Mouse (Mus musculus): ENCODE results near the gene Cd6. TPM values are rescaled to one million over a fixed set of nuclear protein-coding genes. Genes with fewer than 3 reads are reported as not detected.

Gene Cd6
- polyA plus RNA-seq, 1 experiment from 2014 or later = 0.06 TPM

DNA sequence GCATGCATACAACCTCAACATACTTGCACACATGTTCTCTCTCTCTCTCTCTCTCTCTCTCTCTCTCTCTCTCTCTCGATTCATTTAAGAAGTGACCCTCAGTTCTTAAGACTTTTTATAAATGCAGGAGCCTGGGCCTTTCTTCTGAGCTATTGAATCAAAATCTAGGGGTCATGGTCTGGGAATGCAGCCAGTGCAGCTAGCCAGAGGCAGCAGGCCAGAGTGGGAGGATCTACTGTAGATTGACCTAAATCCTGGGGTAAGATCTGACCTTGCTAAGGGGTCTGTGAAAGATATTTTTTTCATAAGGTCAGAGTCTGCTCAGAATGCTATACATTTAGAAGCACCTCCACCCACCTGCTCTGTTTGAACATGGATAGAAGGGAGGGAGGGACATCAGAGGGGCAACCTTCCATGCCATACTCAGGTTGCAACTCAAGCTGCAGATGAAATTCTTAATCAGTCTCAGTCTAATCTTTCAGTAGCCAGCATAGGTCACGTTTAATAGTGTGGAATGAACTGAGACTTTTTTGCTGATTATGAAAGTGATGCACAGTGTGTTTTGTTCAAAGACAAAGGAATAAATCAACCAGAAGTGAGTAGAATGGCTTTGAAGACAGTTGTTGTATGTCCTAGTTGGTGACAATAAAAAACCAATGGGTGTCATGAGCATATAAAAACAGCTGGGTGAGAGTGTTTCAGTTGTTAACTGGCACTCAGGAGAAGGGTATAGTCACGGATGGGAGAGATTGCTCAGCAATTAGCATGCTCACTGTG lies 17.6 kb upstream of the Cd6 start:
- H3K79me2 ChIP-seq (ENCODE audit: inconsistent target) = peaks cover 98% of the 10 kb centered on the region
- H3K27ac ChIP-seq = no peak overlapping the region
- WGBS (ENCODE audit: missing documents) = 96% methylated on average over 2 of the region's 3 CpGs
- H3K4me3 ChIP-seq (ENCODE audit: inconsistent target) = no peak overlapping the region
- peaks cover 64% of the 10 kb centered on the region for H3K36me3 ChIP-seq (ENCODE audit: inconsistent target)

DNA sequence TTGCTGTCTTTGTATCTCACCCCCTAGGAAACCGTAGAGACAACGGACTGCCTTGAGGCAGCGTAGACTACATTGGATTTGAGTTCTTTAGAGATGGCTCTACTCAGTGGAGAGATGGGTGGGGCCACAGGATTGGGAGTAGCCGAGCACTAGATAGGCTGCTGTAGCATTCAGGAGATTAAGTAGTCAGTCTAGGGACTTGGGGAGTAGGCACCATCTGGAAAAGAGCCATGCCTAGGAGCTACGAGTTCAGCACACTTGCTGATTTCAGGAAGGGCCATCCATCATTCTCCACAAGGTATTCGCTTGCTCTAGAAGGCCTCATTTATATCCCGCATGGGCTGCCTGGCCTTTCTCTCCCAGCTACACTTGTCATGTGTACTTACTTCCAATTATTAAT lies 16.3 kb upstream of the Cd6 start:
- Histone ChIP-seq H3K36me3 (ENCODE audit: inconsistent target) (peaks cover 51% of the 10 kb centered on the region), H3K79me2 (ENCODE audit: inconsistent target) (peaks cover 88% of the 10 kb centered on the region), H3K27ac (no peak overlapping the region), H3K4me3 (ENCODE audit: inconsistent target) (peak overlapping the region; percentile 61; the same call in 1 of the 2 replicates)
- WGBS (ENCODE audit: missing documents) = 94% methylated on average over 6 of the region's 7 CpGs

DNA sequence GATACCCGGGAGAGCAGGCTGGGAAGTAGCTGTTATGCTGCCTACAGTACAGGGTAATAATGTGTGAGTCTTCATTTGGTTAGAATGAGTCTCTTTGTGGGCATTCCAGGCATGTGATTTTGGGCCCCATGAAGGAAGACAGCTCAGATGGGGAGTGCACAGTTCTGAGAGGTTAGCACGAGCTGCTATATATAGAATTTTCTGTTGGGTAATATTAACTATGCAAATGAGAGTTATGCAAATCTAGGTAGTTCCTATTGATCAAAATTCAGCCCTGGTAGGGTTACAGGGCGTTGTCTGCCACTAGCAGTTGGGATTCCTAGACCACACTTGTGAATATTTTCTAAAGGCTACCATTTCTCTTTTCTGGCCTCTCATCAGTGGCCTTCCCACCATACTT lies 15.6 kb upstream of the Cd6 start:
- Histone ChIP-seq H3K36me3 (ENCODE audit: inconsistent target) (peaks cover 44% of the 10 kb centered on the region), H3K4me3 (ENCODE audit: inconsistent target) (peak overlapping the region; percentile 61), H3K79me2 (ENCODE audit: inconsistent target) (peaks cover 81% of the 10 kb centered on the region), H3K27ac (no peak overlapping the region)
- 49% methylated on average over 3 of the region's 3 CpGs for WGBS (ENCODE audit: missing documents)

DNA sequence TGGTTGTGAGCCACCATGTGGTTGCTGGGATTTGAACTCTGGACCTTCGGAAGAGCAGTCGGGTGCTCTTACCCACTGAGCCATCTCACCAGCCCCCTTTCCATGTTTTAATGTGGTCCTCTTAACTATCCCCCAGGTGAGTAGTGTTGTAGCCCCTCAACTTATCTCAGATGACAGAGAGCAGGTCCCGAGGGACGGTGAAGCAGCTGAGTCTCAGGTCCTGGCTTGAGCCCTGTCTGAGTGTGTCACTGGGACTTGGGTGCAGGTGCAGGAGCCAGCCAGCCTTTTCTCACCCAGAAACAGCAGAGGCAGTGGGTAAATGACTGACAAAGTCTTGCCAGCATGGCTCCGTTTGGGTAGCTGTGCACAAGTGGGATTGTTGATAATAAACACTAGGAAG lies 14.3 kb upstream of the Cd6 start:
- H3K27ac ChIP-seq = peak overlapping the region; percentile 100
- H3K4me3 ChIP-seq (ENCODE audit: inconsistent target) = peak overlapping the region; percentile 61
- peaks cover 37% of the 10 kb centered on the region for H3K36me3 ChIP-seq (ENCODE audit: inconsistent target)
- peaks cover 69% of the 10 kb centered on the region for H3K79me2 ChIP-seq (ENCODE audit: inconsistent target)
- 83% methylated on average over 2 of the region's 5 CpGs for WGBS (ENCODE audit: missing documents)

DNA sequence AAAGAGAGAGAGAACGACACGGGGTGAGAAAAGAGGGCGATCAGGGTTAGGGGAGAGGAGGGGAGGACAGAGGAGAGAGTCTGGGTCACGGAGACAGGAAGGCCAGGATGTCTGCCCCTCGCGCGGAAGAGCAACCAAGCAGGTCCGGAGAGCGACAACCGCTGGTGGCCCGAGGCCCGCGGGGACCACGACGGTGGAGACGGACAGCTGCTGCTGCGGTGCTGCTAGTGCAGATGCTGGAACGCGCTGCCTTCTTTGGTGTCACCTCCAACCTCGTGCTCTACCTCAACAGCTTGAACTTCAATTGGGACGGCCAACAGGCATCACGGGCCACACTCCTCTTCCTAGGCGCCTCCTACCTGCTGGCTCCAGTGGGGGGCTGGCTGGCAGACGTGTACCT lies 13.1 kb upstream of the Cd6 start:
- peak overlapping the region; percentile 100 for H3K27ac ChIP-seq
- H3K79me2 ChIP-seq (ENCODE audit: inconsistent target) = peaks cover 56% of the 10 kb centered on the region
- H3K36me3 ChIP-seq (ENCODE audit: inconsistent target) = peaks cover 26% of the 10 kb centered on the region
- peak overlapping the region; percentile 61 for H3K4me3 ChIP-seq (ENCODE audit: inconsistent target)
- 41% methylated on average over 24 of the region's 24 CpGs for WGBS (ENCODE audit: missing documents)

DNA sequence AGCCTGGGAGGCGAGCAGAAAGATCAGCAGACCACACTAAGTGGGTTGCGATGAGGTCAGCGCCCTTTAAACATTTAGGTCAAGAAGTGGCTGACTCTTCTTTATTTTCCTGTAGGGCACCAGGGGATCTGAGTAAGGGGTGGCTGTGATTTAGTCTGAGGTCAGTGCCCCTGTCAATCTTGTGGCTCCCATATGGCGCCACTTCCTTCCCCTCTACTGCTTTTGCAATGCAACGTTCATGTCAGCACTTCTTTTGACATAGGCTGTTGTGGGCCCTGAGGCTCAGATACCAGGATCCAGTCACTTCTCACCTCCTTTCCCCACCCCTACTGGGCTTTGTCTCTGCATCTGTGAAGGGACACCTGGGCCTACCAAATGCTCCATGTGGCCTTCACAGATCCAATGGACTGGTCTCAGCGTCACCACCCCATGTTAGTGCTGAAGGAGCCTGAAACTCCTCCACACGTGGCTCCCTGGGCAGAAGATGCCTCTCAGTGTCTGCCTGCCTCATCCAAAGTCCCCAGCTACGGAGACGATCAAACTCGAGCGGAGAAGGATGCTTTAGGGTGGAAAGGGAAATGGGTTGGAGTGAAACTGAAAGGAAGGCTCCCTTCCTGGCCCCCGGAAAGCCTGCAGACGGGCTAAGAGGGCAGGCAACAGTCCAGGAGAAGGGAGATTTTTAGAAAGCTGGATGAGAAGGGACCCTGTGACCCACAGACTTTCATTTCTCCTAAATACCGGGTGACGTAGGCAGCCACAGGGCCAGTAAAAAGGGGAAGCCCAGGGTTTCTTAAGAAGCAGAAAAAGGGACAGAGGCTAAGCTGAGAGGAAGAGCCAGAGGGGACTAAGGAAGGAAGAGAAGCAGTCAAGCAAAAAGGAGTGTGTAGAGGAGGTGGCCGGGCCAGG lies 12.1 kb upstream of the Cd6 start:
- Histone ChIP-seq H3K36me3 (ENCODE audit: inconsistent target) (peaks cover 16% of the 10 kb centered on the region), H3K4me3 (ENCODE audit: inconsistent target) (peak overlapping the region; percentile 61), H3K27ac (peak overlapping the region; percentile 100), H3K79me2 (ENCODE audit: inconsistent target) (peaks cover 46% of the 10 kb centered on the region)
- 1% methylated on average over 16 of the region's 16 CpGs for WGBS (ENCODE audit: missing documents)

DNA sequence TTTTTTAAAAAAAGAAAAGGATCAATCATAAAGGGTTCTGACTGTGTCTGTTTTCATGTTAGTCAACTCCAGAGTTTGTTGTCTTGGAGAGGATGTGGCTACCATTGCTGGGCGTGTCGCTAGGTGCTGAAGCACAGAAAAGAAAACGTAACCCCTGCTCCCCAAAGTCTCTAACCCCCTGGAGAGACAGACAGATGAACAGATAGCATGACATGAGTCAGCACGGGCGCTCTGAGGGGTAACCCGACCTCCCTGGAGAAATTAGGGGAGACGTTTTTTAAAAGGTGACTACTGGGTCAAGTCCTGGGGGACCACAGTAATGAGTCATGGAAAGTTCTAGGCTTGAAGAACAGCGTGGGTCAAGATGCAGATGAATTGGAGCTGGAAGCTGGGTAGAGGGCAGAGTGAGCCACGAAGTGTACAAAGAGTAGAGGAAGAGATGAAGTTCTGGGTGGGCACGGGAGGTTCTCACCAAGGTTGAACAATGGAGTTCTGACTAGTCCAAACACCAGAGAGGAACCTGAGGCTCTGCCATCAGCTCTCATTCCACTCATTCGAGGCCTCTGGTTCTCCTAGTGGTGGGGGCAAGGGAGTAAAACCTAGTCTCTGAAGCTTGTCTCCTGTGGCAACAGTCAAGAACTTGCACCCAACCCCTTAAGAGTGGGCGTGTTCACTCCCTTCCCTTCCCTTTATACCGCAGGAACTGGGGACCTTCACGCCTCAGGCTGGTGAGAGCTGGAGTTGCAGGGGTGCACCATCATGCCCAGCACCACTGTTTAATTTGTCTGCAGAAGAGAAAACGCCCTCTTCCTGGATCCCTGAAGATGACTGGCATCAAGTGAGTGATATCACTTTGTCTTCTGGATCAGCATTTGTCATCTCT lies 9.4 kb upstream of the Cd6 start, which contains the start of gene Slc15a3:
TSS of gene Slc15a3 (plus strand) at position 718 of the 883 bp plus-strand sequence.
- WGBS (ENCODE audit: missing documents) = 88% methylated on average over 15 of the region's 15 CpGs
- no peak within 1 kb of the TSS for H3K4me3 ChIP-seq (ENCODE audit: inconsistent target)
- H3K79me2 ChIP-seq (ENCODE audit: inconsistent target) = peaks cover 19% of the 10 kb centered on the region
- no peaks in the 10 kb centered on the region for H3K36me3 ChIP-seq (ENCODE audit: inconsistent target)
- H3K27ac ChIP-seq = no peak within 1 kb of the TSS

DNA sequence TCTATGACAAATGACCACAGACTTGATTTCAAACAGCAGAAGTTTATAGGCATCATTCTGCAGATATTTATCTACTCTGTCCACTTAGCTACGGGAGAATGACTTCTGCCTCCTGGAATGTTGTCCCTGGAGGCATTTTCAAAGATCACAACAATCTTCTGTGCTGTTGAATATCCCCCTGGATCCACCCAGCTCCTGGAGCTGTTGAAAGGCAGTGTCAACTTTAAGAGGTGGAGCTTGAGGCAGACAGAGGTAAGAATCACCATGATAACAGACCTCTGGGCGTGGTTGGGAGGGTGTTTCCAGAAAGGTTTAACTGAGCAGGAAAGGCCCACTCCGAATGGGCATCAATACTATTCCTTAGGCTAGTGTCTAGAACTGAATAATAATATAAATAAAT lies 5.8 kb upstream of the Cd6 start:
- WGBS (ENCODE audit: missing documents) = 100% methylated on average over 3 of the region's 3 CpGs
- no peak overlapping the region for H3K4me3 ChIP-seq (ENCODE audit: inconsistent target)
- H3K36me3 ChIP-seq (ENCODE audit: inconsistent target) = no peaks in the 10 kb centered on the region
- H3K79me2 ChIP-seq (ENCODE audit: inconsistent target) = no peaks in the 10 kb centered on the region
- no peak overlapping the region for H3K27ac ChIP-seq

DNA sequence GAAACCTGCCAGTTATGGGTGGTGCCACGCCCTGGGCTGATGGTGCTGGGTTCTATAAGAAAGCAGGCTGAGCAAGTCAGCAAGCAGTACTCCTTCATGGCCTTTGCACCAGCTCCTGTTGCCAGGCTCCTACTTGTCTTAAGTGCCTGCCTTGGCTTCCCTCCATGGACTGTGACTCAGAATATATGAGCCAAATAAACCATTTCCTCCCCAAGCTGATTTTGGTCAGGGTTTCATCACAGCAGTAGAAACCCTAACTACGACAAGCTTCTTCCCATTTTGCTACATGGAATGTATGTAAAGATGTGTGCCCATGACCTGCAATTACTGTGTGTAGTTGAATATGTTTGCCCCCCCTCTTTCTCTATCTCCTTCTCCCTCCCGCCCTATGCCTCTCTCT lies 3.8 kb upstream of the Cd6 start:
- Histone ChIP-seq H3K27ac (peak overlapping the region; percentile 29), H3K79me2 (ENCODE audit: inconsistent target) (no peaks in the 10 kb centered on the region), H3K36me3 (ENCODE audit: inconsistent target) (no peaks in the 10 kb centered on the region), H3K4me3 (ENCODE audit: inconsistent target) (no peak overlapping the region)
- 74% methylated on average over 2 of the region's 3 CpGs for WGBS (ENCODE audit: missing documents)

DNA sequence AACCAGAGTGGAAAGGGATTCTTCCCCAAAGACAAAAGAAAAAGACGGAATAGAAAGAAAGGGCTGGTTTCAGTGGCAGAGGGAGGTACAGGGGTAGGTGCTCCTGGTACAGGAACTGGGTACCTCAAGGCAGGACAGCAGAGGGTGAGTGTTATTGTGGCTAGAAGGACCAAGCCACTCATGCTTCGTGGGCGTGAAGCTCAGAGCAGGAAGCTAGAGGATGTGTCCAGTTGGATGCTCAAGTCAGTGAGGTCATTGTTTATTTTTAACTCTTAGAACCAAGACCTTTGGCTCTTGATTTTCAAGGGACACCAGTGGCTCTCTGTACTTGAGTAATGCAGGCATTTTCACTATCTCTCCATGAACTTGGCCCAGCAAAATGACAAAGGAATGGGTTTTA lies 2.2 kb upstream of the Cd6 start:
- H3K27ac ChIP-seq = peak overlapping the region; percentile 25
- H3K36me3 ChIP-seq (ENCODE audit: inconsistent target) = no peaks in the 10 kb centered on the region
- H3K4me3 ChIP-seq (ENCODE audit: inconsistent target) = no peak overlapping the region
- 69% methylated on average over 3 of the region's 3 CpGs for WGBS (ENCODE audit: missing documents)
- H3K79me2 ChIP-seq (ENCODE audit: inconsistent target) = no peaks in the 10 kb centered on the region

DNA sequence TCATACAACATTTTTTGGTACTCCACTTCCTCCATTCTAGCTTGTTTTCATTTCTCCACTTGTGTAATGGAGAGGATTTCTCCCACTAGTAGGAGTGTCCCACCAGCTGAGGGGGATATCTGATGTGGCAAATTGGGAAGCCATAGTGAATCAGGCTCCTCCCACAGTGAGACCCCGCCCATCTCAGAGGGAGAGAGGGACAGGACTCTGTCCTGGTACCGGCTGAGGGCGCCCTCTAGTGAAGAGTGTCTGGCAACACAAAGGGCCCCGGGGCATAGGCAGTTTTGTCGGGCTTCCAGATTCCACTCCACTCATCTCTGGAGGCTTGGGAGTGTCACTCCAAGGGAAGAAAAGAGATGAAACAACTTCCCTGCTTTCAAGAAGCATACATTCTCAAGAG lies 1.6 kb upstream of the Cd6 start:
- no peaks in the 10 kb centered on the region for H3K79me2 ChIP-seq (ENCODE audit: inconsistent target)
- H3K4me3 ChIP-seq (ENCODE audit: inconsistent target) = no peak overlapping the region
- no peaks in the 10 kb centered on the region for H3K36me3 ChIP-seq (ENCODE audit: inconsistent target)
- WGBS (ENCODE audit: missing documents) = 12% methylated on average over 4 of the region's 5 CpGs
- peak overlapping the region; percentile 25 for H3K27ac ChIP-seq

DNA sequence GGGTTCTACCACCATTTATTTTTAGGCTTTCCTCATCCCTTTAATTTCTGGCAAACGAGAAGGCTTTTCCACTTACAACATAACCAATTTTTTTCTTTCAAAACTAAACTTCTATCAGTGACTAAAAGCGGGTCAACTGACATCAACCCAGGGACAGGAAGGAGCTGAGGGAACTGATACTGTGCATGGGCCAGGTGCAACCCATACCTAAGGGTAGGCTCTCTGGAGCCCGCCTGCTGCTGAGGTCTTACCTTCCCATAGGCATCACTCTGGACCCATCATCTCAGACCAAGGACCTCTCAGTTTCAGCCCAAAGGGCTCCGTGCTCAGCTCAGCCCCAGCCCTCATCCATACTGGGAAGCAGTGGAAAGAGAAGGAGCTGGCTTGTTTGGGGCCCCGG lies 1.5 kb downstream of the Cd6 start:
- H3K79me2 ChIP-seq (ENCODE audit: inconsistent target) = no peaks in the 10 kb centered on the region
- WGBS (ENCODE audit: missing documents) = 95% methylated on average over 5 of the region's 5 CpGs
- H3K27ac ChIP-seq = no peak overlapping the region
- H3K4me3 ChIP-seq (ENCODE audit: inconsistent target) = no peak overlapping the region
- H3K36me3 ChIP-seq (ENCODE audit: inconsistent target) = no peaks in the 10 kb centered on the region

DNA sequence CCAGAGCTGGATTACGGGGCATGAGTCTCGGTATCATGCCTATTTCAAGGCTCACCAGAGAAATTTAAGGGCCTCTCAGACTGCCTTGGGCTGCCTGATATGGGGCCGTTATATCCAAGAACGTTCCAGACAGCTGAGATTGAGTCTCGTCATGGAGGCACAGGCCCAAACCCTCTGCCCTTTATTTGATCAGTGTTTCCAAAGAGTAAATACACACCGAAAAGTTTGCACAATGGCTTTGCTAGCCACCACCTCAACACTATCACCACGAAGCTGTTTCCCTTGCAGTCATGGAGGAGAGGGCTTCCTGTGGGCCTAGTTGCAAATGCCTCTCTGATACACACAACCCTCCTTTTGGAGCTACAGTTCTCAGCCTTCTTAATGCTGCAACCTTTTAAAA lies 5.8 kb downstream of the Cd6 start:
- WGBS (ENCODE audit: missing documents) = 86% methylated on average over 7 of the region's 7 CpGs
- H3K27ac ChIP-seq = no peak overlapping the region
- H3K4me3 ChIP-seq (ENCODE audit: inconsistent target) = no peak overlapping the region
- H3K36me3 ChIP-seq (ENCODE audit: inconsistent target) = no peaks in the 10 kb centered on the region
- H3K79me2 ChIP-seq (ENCODE audit: inconsistent target) = no peaks in the 10 kb centered on the region

DNA sequence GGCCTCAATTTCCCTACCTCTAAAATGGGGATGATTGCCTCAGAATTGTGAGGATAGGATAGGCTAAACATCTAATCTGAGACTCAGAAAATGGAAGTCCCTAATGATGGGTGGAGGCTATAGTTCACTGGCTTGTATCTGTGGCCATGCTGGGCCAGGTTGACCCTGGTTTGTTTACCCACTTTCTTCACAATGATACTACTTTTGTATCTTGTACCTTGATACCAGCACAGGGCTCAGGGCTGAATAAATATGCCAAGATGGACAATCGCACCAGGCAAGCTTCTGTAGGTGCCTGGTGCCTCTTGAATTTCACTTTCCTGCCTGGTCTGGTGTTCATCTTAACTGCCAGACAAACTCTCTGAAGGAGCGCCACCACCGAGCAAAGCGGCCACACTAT lies 7.3 kb downstream of the Cd6 start:
- whole genome bisulfite sequencing (ENCODE audit: missing documents) = 98% methylated on average over 4 of the region's 4 CpGs
- Histone ChIP-seq H3K4me3 (ENCODE audit: inconsistent target) (no peak overlapping the region), H3K27ac (no peak overlapping the region), H3K36me3 (ENCODE audit: inconsistent target) (no peaks in the 10 kb centered on the region), H3K79me2 (ENCODE audit: inconsistent target) (no peaks in the 10 kb centered on the region)

Data from macrophage (primary cell).